Mouse (Mus musculus): ENCODE results near the gene Synrg. TPM values are rescaled to one million over a fixed set of nuclear protein-coding genes. Genes with fewer than 3 reads are reported as not detected.

Synrg gene
- polyA plus RNA-seq, 1 experiment: 21.0 TPM

GRCm38 (mm10) chr11:84073816-84074764 is 109.9 kb downstream of the Synrg start:
- TF ChIP-seq POLR2A (IDR thresholded peaks at IDR 0.05; ENCODE audit: low read depth, low read length): no peak
- TF ChIP-seq CTCF (conservative IDR thresholded peaks at IDR 0.05; ENCODE audit: insufficient read depth, insufficient read length, low read depth, low read length): no peak
- peak; percentile 84 for DNase-seq
- no peak overlapping the region for H3K4me3 ChIP-seq (ENCODE audit: insufficient read depth, low read depth, low read length)
- no peaks in the 10 kb centered on the region for H3K27me3 ChIP-seq (replicated peaks; ENCODE audit: control insufficient read depth, insufficient read depth, low read length)
- no peaks in the 10 kb centered on the region for H3K36me3 ChIP-seq (ENCODE audit: control insufficient read depth, insufficient read depth, low read length)
- WGBS: 30% methylated on average over 7 of the region's 7 CpGs
- peaks cover 22% of the 10 kb centered on the region for H3K4me1 ChIP-seq (ENCODE audit: control insufficient read depth, insufficient read depth, low read length)
- peak overlapping the region; percentile 93 for H3K27ac ChIP-seq (ENCODE audit: insufficient read depth, low read depth, low read length)

DNA sequence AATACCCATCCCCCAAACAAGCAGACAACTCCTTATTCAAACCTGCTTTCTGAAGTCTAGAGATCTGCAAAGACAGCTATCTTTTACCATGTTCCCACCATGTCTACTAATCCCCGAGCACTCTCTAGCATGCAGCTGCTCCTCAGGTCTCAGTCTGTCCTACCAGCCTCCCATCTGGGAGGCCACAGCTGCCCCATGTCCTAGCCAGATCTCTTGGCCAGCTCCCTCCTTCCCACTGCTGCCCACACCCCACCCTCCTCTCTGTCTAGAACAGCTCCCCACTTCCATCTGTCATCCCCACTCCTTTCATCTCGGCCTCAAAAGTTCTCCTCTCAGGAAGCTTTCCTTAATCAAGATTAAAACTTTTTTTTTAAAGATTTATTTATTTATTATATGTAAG is 112.8 kb downstream of the Synrg start:
- Histone ChIP-seq H3K36me3 (ENCODE audit: control insufficient read depth, insufficient read depth, low read length) (no peaks in the 10 kb centered on the region), H3K27ac (ENCODE audit: insufficient read depth, low read depth, low read length) (no peak overlapping the region), H3K4me3 (ENCODE audit: insufficient read depth, low read depth, low read length) (no peak overlapping the region), H3K4me1 (ENCODE audit: control insufficient read depth, insufficient read depth, low read length) (peaks cover 28% of the 10 kb centered on the region), H3K27me3 (replicated peaks; ENCODE audit: control insufficient read depth, insufficient read depth, low read length) (no peaks in the 10 kb centered on the region)
- DNase-seq: no peak
- no peak for TF ChIP-seq POLR2A (IDR thresholded peaks at IDR 0.05; ENCODE audit: low read depth, low read length)
- no peak for TF ChIP-seq CTCF (conservative IDR thresholded peaks at IDR 0.05; ENCODE audit: insufficient read depth, insufficient read length, low read depth, low read length)
- WGBS: 89% methylated on average over 2 of the region's 2 CpGs

DNA sequence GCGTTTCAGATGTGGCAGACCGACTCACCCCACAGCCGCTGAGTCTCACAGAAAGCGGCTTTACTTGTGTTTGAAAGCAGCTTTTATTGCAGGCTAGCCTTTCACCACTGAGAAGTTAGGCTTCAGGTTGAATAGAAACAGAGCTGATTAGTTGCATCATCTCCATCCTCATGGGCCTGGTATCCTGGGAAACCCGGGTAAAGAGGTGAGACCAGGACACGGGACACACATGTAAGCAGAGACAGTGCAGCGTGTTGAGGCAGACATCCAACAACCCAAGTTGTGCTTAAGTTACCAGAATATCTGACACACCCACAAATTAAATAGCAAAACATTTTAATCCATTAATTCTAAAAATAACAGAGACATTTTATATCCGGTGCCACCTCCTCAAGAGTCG is 114.4 kb downstream of the Synrg start:
- 76% methylated on average over 9 of the region's 9 CpGs for WGBS
- no peak for TF ChIP-seq CTCF (conservative IDR thresholded peaks at IDR 0.05; ENCODE audit: insufficient read depth, insufficient read length, low read depth, low read length)
- no peak for TF ChIP-seq POLR2A (IDR thresholded peaks at IDR 0.05; ENCODE audit: low read depth, low read length)
- H3K4me3 ChIP-seq (ENCODE audit: insufficient read depth, low read depth, low read length): no peak overlapping the region
- H3K36me3 ChIP-seq (ENCODE audit: control insufficient read depth, insufficient read depth, low read length): no peaks in the 10 kb centered on the region; the same call in 1 of the 2 replicates
- no peak for DNase-seq
- no peaks in the 10 kb centered on the region for H3K27me3 ChIP-seq (replicated peaks; ENCODE audit: control insufficient read depth, insufficient read depth, low read length)
- peaks cover 20% of the 10 kb centered on the region for H3K4me1 ChIP-seq (ENCODE audit: control insufficient read depth, insufficient read depth, low read length)
- no peak overlapping the region for H3K27ac ChIP-seq (ENCODE audit: insufficient read depth, low read depth, low read length)

DNA sequence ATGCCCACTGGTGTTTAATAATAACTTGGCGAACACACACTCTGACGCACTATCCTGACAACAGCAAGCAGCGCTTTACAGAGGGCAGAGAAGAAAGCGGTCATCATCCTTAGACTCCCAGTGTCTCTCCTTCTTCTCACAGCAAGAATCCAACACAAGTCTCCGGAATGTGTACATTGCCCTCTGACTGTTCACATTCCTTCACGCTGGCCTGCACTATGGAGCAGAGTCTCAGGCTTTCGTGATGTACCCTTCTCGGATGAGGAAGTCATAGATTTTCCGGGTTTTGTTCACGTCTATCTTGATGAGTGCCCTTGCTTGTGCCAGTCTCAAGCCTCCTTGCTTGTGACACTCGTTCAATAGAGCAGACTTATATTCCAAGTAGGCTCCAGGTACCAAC is 115.1 kb downstream of the Synrg start:
- peak; percentile 34 for DNase-seq
- Histone ChIP-seq H3K4me3 (ENCODE audit: insufficient read depth, low read depth, low read length) (no peak overlapping the region), H3K27me3 (replicated peaks; ENCODE audit: control insufficient read depth, insufficient read depth, low read length) (no peaks in the 10 kb centered on the region), H3K27ac (ENCODE audit: insufficient read depth, low read depth, low read length) (no peak overlapping the region), H3K4me1 (ENCODE audit: control insufficient read depth, insufficient read depth, low read length) (peaks cover 14% of the 10 kb centered on the region; the same call in 1 of the 2 replicates), H3K36me3 (ENCODE audit: control insufficient read depth, insufficient read depth, low read length) (no peaks in the 10 kb centered on the region; the same call in 1 of the 2 replicates)
- WGBS: 61% methylated on average over 11 of the region's 11 CpGs
- TF ChIP-seq POLR2A (IDR thresholded peaks at IDR 0.05; ENCODE audit: low read depth, low read length): no peak
- TF ChIP-seq CTCF (conservative IDR thresholded peaks at IDR 0.05; ENCODE audit: insufficient read depth, insufficient read length, low read depth, low read length): no peak

GRCm38 (mm10) chr11:84079887-84080286 is 115.7 kb downstream of the Synrg start:
- H3K27ac ChIP-seq (ENCODE audit: insufficient read depth, low read depth, low read length): no peak overlapping the region
- 74% methylated on average over 4 of the region's 4 CpGs for WGBS

GRCm38 (mm10) chr11:84080327-84080726 is 116.1 kb downstream of the Synrg start:
- 75% methylated on average over 3 of the region's 3 CpGs for WGBS

More at GRCm38 (mm10) chr11:84079887-84080286, 115.7 kb downstream of the Synrg start:
- H3K27me3 ChIP-seq (replicated peaks; ENCODE audit: control insufficient read depth, insufficient read depth, low read length): no peaks in the 10 kb centered on the region
- DNase-seq: no peak
- no peak overlapping the region for H3K4me3 ChIP-seq (ENCODE audit: insufficient read depth, low read depth, low read length)
- TF ChIP-seq CTCF (conservative IDR thresholded peaks at IDR 0.05; ENCODE audit: insufficient read depth, insufficient read length, low read depth, low read length) (no peak), POLR2A (IDR thresholded peaks at IDR 0.05; ENCODE audit: low read depth, low read length) (no peak)
- no peaks in the 10 kb centered on the region; the same call in 1 of the 2 replicates for H3K36me3 ChIP-seq (ENCODE audit: control insufficient read depth, insufficient read depth, low read length)
- peaks cover 10% of the 10 kb centered on the region; the same call in 1 of the 2 replicates for H3K4me1 ChIP-seq (ENCODE audit: control insufficient read depth, insufficient read depth, low read length)

GRCm38 (mm10) chr11:84081901-84082300 is 117.7 kb downstream of the Synrg start:
- DNase-seq: no peak
- TF ChIP-seq POLR2A (IDR thresholded peaks at IDR 0.05; ENCODE audit: low read depth, low read length) (no peak), CTCF (conservative IDR thresholded peaks at IDR 0.05; ENCODE audit: insufficient read depth, insufficient read length, low read depth, low read length) (no peak)
- Histone ChIP-seq H3K27me3 (replicated peaks; ENCODE audit: control insufficient read depth, insufficient read depth, low read length) (no peaks in the 10 kb centered on the region), H3K4me1 (ENCODE audit: control insufficient read depth, insufficient read depth, low read length) (peaks cover 10% of the 10 kb centered on the region; the same call in 1 of the 2 replicates), H3K27ac (ENCODE audit: insufficient read depth, low read depth, low read length) (no peak overlapping the region), H3K36me3 (ENCODE audit: control insufficient read depth, insufficient read depth, low read length) (no peaks in the 10 kb centered on the region; the same call in 1 of the 2 replicates), H3K4me3 (ENCODE audit: insufficient read depth, low read depth, low read length) (no peak overlapping the region)
- WGBS: 95% methylated on average over 5 of the region's 5 CpGs

More at GRCm38 (mm10) chr11:84080327-84080726, 116.1 kb downstream of the Synrg start:
- Histone ChIP-seq H3K27ac (ENCODE audit: insufficient read depth, low read depth, low read length) (no peak overlapping the region), H3K4me3 (ENCODE audit: insufficient read depth, low read depth, low read length) (no peak overlapping the region), H3K36me3 (ENCODE audit: control insufficient read depth, insufficient read depth, low read length) (no peaks in the 10 kb centered on the region; the same call in 1 of the 2 replicates), H3K27me3 (replicated peaks; ENCODE audit: control insufficient read depth, insufficient read depth, low read length) (no peaks in the 10 kb centered on the region), H3K4me1 (ENCODE audit: control insufficient read depth, insufficient read depth, low read length) (peaks cover 10% of the 10 kb centered on the region; the same call in 1 of the 2 replicates)
- no peak for DNase-seq
- TF ChIP-seq POLR2A (IDR thresholded peaks at IDR 0.05; ENCODE audit: low read depth, low read length) (no peak), CTCF (conservative IDR thresholded peaks at IDR 0.05; ENCODE audit: insufficient read depth, insufficient read length, low read depth, low read length) (no peak)

Data from kidney, adult 2 months (tissue).